Mouse (Mus musculus): ENCODE results near the gene Acsl1. TPM values are rescaled to one million over a fixed set of nuclear protein-coding genes. Genes with fewer than 3 reads are reported as not detected.

The Acsl1 gene
- total and polyA plus RNA-seq, 3 experiments = 26.2 to 33.9 TPM; not detected in 1

DNA sequence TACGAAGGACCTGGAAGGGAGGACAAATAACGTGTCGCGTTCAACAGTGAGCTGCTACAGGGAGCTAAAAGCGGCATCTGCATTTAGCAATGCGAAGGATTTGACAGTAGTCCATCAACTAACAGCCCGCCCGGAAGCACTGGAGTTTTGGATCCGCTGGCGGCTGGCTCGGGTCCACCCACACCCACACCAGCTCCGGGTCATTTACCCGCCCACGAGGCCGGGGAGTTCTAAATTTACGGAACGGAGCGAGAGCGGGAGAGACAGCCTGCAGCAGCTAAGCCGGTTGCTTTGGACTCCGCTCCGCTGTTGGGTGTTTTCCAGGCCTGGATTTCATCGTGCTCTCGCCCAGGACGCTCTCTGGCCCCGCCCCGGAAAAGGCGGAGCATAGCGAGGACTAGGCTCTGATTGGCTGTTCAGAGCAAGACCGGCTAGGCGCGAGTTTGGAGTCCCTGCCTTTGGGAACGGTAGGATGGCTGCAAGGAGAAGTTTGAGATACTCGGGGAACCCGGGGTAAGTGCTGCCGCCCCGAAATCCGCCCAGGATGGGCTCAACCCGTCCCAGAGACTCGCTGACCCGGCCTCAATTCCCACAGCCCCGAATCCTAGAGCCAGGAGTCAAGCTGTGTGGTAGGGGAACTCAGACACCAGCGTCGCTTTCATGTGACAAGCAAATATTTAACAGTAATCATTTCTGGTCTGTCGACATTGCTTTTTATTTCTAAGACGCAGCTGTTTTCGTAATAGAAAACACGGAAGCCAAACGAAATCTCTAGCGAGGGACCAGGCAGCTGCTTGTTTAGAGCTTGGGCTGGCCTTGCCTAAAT is 81.0 kb downstream of the Acsl1 start, which contains the start of gene Cenpu (continued):
- peak; percentile 86 for TF ChIP-seq MXI1 (IDR thresholded peaks at IDR 0.05; ENCODE audit: low read depth, low read length)
- TF ChIP-seq MAX (IDR thresholded peaks at IDR 0.05; ENCODE audit: low read length) = peak; percentile 54
- TF ChIP-seq GABPA (IDR thresholded peaks at IDR 0.05; ENCODE audit: low read depth, low read length) = no peak
- peak; percentile 64; the same call in 1 of the 2 replicates for TF ChIP-seq ETS1 (IDR thresholded peaks at IDR 0.05; ENCODE audit: low read depth, low read length)
- TF ChIP-seq MYB (IDR thresholded peaks at IDR 0.05; ENCODE audit: low read depth, low read length) = no peak

DNA sequence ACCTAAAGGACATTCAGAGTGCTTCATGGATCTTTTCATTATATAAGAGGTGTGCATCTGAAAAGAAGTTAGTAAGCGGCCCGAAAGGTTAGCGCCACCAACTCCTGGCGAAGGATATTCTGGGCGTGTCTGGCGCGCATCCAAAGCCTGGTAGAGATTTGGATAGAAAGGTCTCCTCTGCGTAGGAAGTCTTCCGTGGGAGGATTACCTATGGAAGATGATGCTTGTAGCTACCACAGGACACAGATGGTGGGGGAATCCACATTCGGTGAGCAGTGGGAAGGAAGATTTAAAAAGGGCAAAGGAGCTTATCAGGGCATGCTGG is 81.6 kb downstream of the Acsl1 start:
- 0 out of 2 replicates have a peak, but pooled peaks have one; percentile 6 for TF ChIP-seq ETS1 (IDR thresholded peaks at IDR 0.05; ENCODE audit: low read depth, low read length)
- no peak for TF ChIP-seq USF2 (IDR thresholded peaks at IDR 0.05; ENCODE audit: borderline replicate concordance in 1 of 2, insufficient read depth in 1 of 2, low read depth in 1 of 2, low read length in 2 of 2)
- TF ChIP-seq GATA1 (IDR thresholded peaks at IDR 0.05; ENCODE audit: low read depth, low read length) = 0 out of 2 replicates have a peak, but pooled peaks have one; percentile 7
- TF ChIP-seq ZC3H11A (IDR thresholded peaks at IDR 0.05; ENCODE audit: low read depth, low read length) = no peak
- no peak for TF ChIP-seq JUND (IDR thresholded peaks at IDR 0.05; ENCODE audit: low read depth, low read length)
- TF ChIP-seq ELF1 (IDR thresholded peaks at IDR 0.05; ENCODE audit: low read depth, low read length) = no peak
- TF ChIP-seq SMC3 (IDR thresholded peaks at IDR 0.05; ENCODE audit: low read depth, low read length) = 0 out of 2 replicates have a peak, but pooled peaks have one; percentile 5
- no peak for TF ChIP-seq HCFC1 (IDR thresholded peaks at IDR 0.05; ENCODE audit: low read depth, low read length)
- 0 out of 2 replicates have a peak, but pooled peaks have one; percentile 17 for TF ChIP-seq MXI1 (IDR thresholded peaks at IDR 0.05; ENCODE audit: low read depth, low read length)
- H3K27me3 ChIP-seq (ENCODE audit: control insufficient read depth in 1 of 2, insufficient read depth in 2 of 2, low read length in 2 of 2) = no peaks in the 10 kb centered on the region
- no peaks in the 10 kb centered on the region for H3K9me3 ChIP-seq (replicated peaks; ENCODE audit: insufficient read depth, low read length)
- H3K79me2 ChIP-seq (ENCODE audit: control insufficient read depth, insufficient read depth, low read length, poor library complexity) = peaks cover 8% of the 10 kb centered on the region; the same call in 1 of the 2 replicates
- H3K9ac ChIP-seq (ENCODE audit: control insufficient read depth, low read depth, low read length, poor library complexity, severe bottlenecking) = peak overlapping the region; percentile 74
- H3K27ac ChIP-seq (ENCODE audit: control insufficient read depth, low read depth, low read length) = peak overlapping the region; percentile 88
- H3K4me1 ChIP-seq (ENCODE audit: control insufficient read depth in 1 of 2, insufficient read depth in 2 of 2, low read length in 2 of 2) = peaks cover 6% of the 10 kb centered on the region in 2 experiments; a peak in 3 of 4 replicates
- H3K4me3 ChIP-seq (ENCODE audit: control insufficient read depth in 1 of 2, insufficient read depth in 1 of 2, low read depth in 2 of 2, low read length in 2 of 2) = peak overlapping the region; percentile 32 to 67
- peak; percentile 79 for DNase-seq (ENCODE audit: low read depth, low spot score)
- H3K36me3 ChIP-seq (ENCODE audit: control insufficient read depth in 1 of 2, insufficient read depth in 2 of 2, low read length in 2 of 2) = peaks cover under 1 to 14% of the 10 kb centered on the region in 2 experiments; a peak in 2 of 4 replicates

DNA sequence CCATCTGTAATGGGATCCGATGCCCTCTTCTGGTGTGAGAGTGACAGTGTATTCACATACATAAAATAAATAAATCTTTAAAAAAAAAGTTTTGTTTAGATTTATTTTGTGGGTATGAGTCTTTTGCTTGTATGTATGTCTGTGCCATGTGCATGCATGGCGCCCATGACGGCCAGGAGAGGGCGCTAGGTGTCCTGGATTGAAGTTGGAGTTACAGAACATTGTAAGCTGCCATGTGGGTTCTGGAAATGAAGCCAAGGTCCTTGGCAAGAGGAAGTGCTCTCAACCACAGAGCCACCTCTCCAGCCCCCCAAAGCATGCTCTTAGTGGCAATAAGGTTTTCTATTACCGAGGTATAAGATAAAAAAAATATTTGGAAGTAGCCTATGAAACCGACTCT is 88.6 kb downstream of the Acsl1 start:
- peak; percentile 88 for DNase-seq (ENCODE audit: low read depth, low spot score)
- TF ChIP-seq RAD21 (IDR thresholded peaks at IDR 0.05; ENCODE audit: low read depth, low read length) (peak; percentile 76), SIN3A (IDR thresholded peaks at IDR 0.05; ENCODE audit: low read length) (peak; percentile 67; the same call in 1 of the 2 replicates), SMC3 (IDR thresholded peaks at IDR 0.05; ENCODE audit: low read depth, low read length) (peak; percentile 74), KAT2A (conservative IDR thresholded peaks at IDR 0.05; ENCODE audit: low read depth, low read length) (no peak), MAX (IDR thresholded peaks at IDR 0.05; ENCODE audit: low read length) (peak; percentile 87), E2F4 (IDR thresholded peaks at IDR 0.05; ENCODE audit: borderline replicate concordance, low read depth, low read length) (no peak), CTCF (IDR thresholded peaks at IDR 0.05 in 2 of 3, conservative IDR thresholded peaks at IDR 0.05 in 1 of 3; ENCODE audit: control insufficient read depth in 1 of 3, insufficient read depth in 1 of 3, low read depth in 2 of 3, low read length in 3 of 3, poor library complexity in 1 of 3, severe bottlenecking in 1 of 3) (peak; percentile 69 to 85 (median 83)), NELFE (IDR thresholded peaks at IDR 0.05; ENCODE audit: low read depth, low read length) (no peak), MYC (IDR thresholded peaks at IDR 0.05; ENCODE audit: low read depth, low read length) (peak; percentile 95), ZC3H11A (IDR thresholded peaks at IDR 0.05; ENCODE audit: low read depth, low read length) (peak; percentile 58), HCFC1 (IDR thresholded peaks at IDR 0.05; ENCODE audit: low read depth, low read length) (no peak), USF1 (IDR thresholded peaks at IDR 0.05; ENCODE audit: low read depth, low read length) (no peak), MXI1 (IDR thresholded peaks at IDR 0.05; ENCODE audit: low read depth, low read length) (peak; percentile 84), POLR2AphosphoS5 (IDR thresholded peaks at IDR 0.05; ENCODE audit: borderline replicate concordance, low read depth, low read length) (no peak)
- Histone ChIP-seq H3K4me3 (ENCODE audit: control insufficient read depth in 1 of 2, insufficient read depth in 1 of 2, low read depth in 2 of 2, low read length in 2 of 2) (no peak overlapping the region), H3K4me1 (ENCODE audit: control insufficient read depth in 1 of 2, insufficient read depth in 2 of 2, low read length in 2 of 2) (no peaks in the 10 kb centered on the region; a peak in 1 of 4 replicates), H3K36me3 (ENCODE audit: control insufficient read depth in 1 of 2, insufficient read depth in 2 of 2, low read length in 2 of 2) (peaks cover 0 to 10% of the 10 kb centered on the region in 2 experiments; a peak in 3 of 4 replicates), H3K9me3 (replicated peaks; ENCODE audit: insufficient read depth, low read length) (no peaks in the 10 kb centered on the region), H3K9ac (ENCODE audit: control insufficient read depth, low read depth, low read length, poor library complexity, severe bottlenecking) (no peak overlapping the region), H3K27ac (ENCODE audit: control insufficient read depth, low read depth, low read length) (no peak overlapping the region), H3K79me2 (ENCODE audit: control insufficient read depth, insufficient read depth, low read length, poor library complexity) (peaks cover 1% of the 10 kb centered on the region; the same call in 1 of the 2 replicates), H3K27me3 (ENCODE audit: control insufficient read depth in 1 of 2, insufficient read depth in 2 of 2, low read length in 2 of 2) (no peaks in the 10 kb centered on the region)
